Mouse (Mus musculus) spleen, adult 12 weeks (tissue): ENCODE measurements around the gene Mei1.

Experiments used
- DNase-seq: peaks from one replicate; pipeline ENCODE4 v3.0.0; 2022; ENCODE audit warnings: low spot score

Mei1 gene

GRCm38 (mm10) chr15:82069898-82070297 lies at the start of gene Mei1:
Gene Mei1, plus strand, starts transcription at chr15:82069996.
- no peak for DNase-seq

- no peak for DNase-seq
Observed at GRCm38 (mm10) chr15:82022535-82023088, 47.2 kb upstream of the Mei1 start.

GRCm38 (mm10) chr15:82023965-82024635 lies 45.7 kb upstream of the Mei1 start:
- no peak for DNase-seq

GRCm38 (mm10) chr15:82027276-82027675 lies 42.5 kb upstream of the Mei1 start:
- DNase-seq, result no peak

- no peak for DNase-seq
Observed at GRCm38 (mm10) chr15:82027726-82028125, 42.1 kb upstream of the Mei1 start.

GRCm38 (mm10) chr15:82032386-82032785 lies 37.4 kb upstream of the Mei1 start:
- no peak for DNase-seq

GRCm38 (mm10) chr15:82033762-82034161 lies 36.0 kb upstream of the Mei1 start, which contains the start of gene Desi1:
Gene Desi1, minus strand, starts transcription at chr15:82033862.
- no peak for DNase-seq

GRCm38 (mm10) chr15:82035904-82036689 lies 33.7 kb upstream of the Mei1 start:
- DNase-seq, result no peak

GRCm38 (mm10) chr15:82040650-82041049 lies 29.1 kb upstream of the Mei1 start:
- peak; percentile 12 for DNase-seq

GRCm38 (mm10) chr15:82044166-82044784 lies 25.5 kb upstream of the Mei1 start:
- DNase-seq, result no peak

GRCm38 (mm10) chr15:82046246-82046891 lies 23.4 kb upstream of the Mei1 start:
- DNase-seq, result no peak

GRCm38 (mm10) chr15:82047080-82047883 lies 22.5 kb upstream of the Mei1 start, which contains the start of gene Snu13:
Gene Snu13, minus strand, starts transcription at chr15:82047598.
- peak; percentile 86 for DNase-seq

- DNase-seq, result no peak
Observed at GRCm38 (mm10) chr15:82052544-82052943, 17.3 kb upstream of the Mei1 start.

- DNase-seq, result no peak
Observed at GRCm38 (mm10) chr15:82058719-82059201, 11.0 kb upstream of the Mei1 start, which contains the start of gene 4930407I10Rik. Gene 4930407I10Rik, plus strand, starts transcription at chr15:82059151.

- DNase-seq, result no peak
Observed at GRCm38 (mm10) chr15:82063909-82064308, 5.9 kb upstream of the Mei1 start.

GRCm38 (mm10) chr15:82065511-82065910 lies 4.3 kb upstream of the Mei1 start:
- DNase-seq, result no peak

- DNase-seq, result no peak
Observed at GRCm38 (mm10) chr15:82071816-82072469, 2.1 kb downstream of the Mei1 start.

- no peak for DNase-seq
Observed at GRCm38 (mm10) chr15:82073490-82073889, 3.7 kb downstream of the Mei1 start.

GRCm38 (mm10) chr15:82079883-82080282 lies 10.1 kb downstream of the Mei1 start:
- no peak for DNase-seq

GRCm38 (mm10) chr15:82081161-82081560 lies 11.4 kb downstream of the Mei1 start:
- no peak for DNase-seq
